Mouse (Mus musculus) kidney, adult 2 months (tissue): ENCODE measurements around the gene Olfr49.

Experiments used
- CTCF ChIP-seq: fragments of 200-500 bp; conservative IDR thresholded peaks from 2 replicates; pipeline ENCODE4 v1.5.1; 2011; ENCODE audit warnings: low read depth, mild to moderate bottlenecking, control low read depth, low read length, moderate library complexity, mixed read lengths; ENCODE audit not compliant: insufficient read depth, insufficient read length
- POLR2A ChIP-seq: fragments of 200-500 bp; IDR thresholded peaks from one replicate; pipeline ENCODE4 v1.6.1; 2011; ENCODE audit warnings: low read depth, low read length, control low read depth

GRCm38 (mm10) chr14:54264231-54264630 is 20.5 kb downstream of the Olfr49 start:
- TF ChIP-seq POLR2A (no peak), CTCF (no peak)
